Mouse (Mus musculus) cortical plate, adult 2 months (tissue): ENCODE measurements at regions not wholly inside any gene's neighbourhood (a gene's known extent, or its start where the extent isn't known, plus 50 kb on each side); places are given as distances from the start of the nearest gene placed in this dataset.

Source experiments
- H3K27ac ChIP-seq: fragments of 200-500 bp; 2 replicates; pipeline ENCODE4 v1.5.1; 2012; ENCODE audit warnings: low read length, control low read depth, inconsistent platforms; ENCODE audit not compliant: insufficient read depth
- H3K4me1 ChIP-seq: fragments of 200-500 bp; 2 replicates; pipeline ENCODE4 v1.6.1; 2011; ENCODE audit warnings: low read length; ENCODE audit not compliant: control insufficient read depth, insufficient read depth
- H3K4me3 ChIP-seq: fragments of 200-500 bp; 2 replicates; pipeline ENCODE4 v1.5.1; 2011; ENCODE audit warnings: mild to moderate bottlenecking, low read length, control low read depth; ENCODE audit not compliant: insufficient read depth
- CTCF ChIP-seq: fragments of 200-500 bp; IDR thresholded peaks from 2 replicates; pipeline ENCODE4 v1.5.1; 2011; ENCODE audit warnings: mild to moderate bottlenecking, control low read depth, low read length; ENCODE audit not compliant: insufficient read depth; ENCODE audit errors: extremely low read depth
- POLR2A ChIP-seq: fragments of 200-500 bp; IDR thresholded peaks from 2 replicates; pipeline ENCODE4 v1.6.1; 2011; ENCODE audit warnings: mild to moderate bottlenecking, low read length, control low read depth; ENCODE audit not compliant: insufficient read depth; ENCODE audit errors: extremely low read depth

DNA sequence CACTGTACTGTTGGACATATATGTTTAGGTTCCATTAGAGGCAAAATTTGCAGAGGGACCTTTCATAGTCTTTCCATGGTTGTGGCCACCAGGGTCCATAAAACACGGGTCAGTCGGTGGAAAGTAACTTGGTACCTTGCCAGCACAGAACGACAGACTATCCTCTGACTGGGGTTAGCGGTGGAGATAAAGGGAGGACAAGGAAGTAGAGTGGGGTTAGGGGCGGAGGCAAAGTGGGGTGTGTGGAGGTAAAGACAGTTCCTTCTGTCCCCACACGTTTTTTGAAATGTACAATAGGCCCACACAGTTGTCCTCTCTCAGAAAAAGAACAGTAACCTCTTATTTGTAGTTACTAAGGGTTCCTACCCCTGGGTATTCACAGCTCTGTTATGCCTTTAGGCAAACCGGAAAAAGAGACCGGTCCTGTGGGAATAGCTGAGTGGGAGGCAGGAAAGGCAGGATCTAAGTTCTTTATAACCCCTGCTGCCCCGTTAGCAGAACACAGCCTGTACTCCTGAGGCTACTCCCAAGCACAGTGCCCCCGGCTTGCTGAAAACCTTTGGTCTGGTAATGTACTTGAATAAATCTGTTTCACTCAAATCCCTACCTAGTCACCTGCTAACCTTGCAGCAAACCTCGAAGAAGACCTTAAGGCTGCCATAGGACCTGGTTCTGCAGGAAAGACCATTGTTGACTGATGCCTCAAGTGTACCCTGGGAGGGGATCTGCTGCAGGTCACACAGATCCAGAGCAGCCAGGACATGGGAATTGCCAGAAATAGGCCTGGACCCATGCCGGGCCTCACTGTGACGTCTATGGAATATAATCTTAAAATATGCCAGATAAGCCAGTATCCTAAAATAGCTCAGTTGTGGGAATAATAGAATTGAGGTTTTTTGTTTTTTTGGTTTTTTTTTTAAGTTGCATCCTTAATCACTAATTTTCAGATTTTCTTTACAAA is 51.6 kb upstream of the Gm29133 start:
- H3K4me1 ChIP-seq: no peaks in the 10 kb centered on the region
- no peak for TF ChIP-seq CTCF
- TF ChIP-seq POLR2A: no peak
- H3K4me3 ChIP-seq: no peak overlapping the region
- peak overlapping the region; percentile 13; the same call in 1 of the 2 replicates for H3K27ac ChIP-seq
